ENCODE assay signal across 17 mouse cellular contexts in genomic region chr5:100672403-100672802, GRCm38 (mm10). TPM values are rescaled to one million over a fixed set of nuclear protein-coding genes. Genes with fewer than 3 reads are reported as not detected.
A peak's percentile ranks its signal among the peaks of the same experiment; 100 is the strongest.
DNase-seq lines count a peak whose midpoint lies in the region; ATAC-seq lines count a peak whose summit lies in the region.
"Had no signal": no experiment of that assay in that cellular context is flagged by ENCODE, and none has a peak within 500 bp of the region (broad histone marks: within the 10 kb centered on the region; RNA-seq: fewer than 3 reads in every experiment).

No protein-coding gene starts in this region.

- no peak for DNase-seq in limb, embryonic 10.5 days (ENCODE audit: low spot score)
- no peak for DNase-seq in embryonic facial prominence, embryonic 10.5 days (ENCODE audit: low spot score)
- DNase-seq: adrenal gland, adult 8-10 months; heart, adult 18-20 months; layer of hippocampus, adult 9-11 months had no signal

- 0 out of 2 replicates have a peak overlapping the region, but pooled peaks have one; percentile 74 for H3K4me2 ChIP-seq in limb, embryonic 13.5 days (replicated peaks)
- peak overlapping the region; percentile 68 for H3K4me2 ChIP-seq in intestine, embryonic 16.5 days (ENCODE audit: low read depth, low read length)
- peak overlapping the region; percentile 80; the same call in 1 of the 2 replicates for H3K4me2 ChIP-seq in stomach, embryonic 16.5 days (ENCODE audit: low read depth, low read length)
- no peak overlapping the region for H3K4me2 ChIP-seq in midbrain, embryonic 13.5 days (replicated peaks)

- H3K4me1 ChIP-seq in limb, embryonic 13.5 days: peaks cover 17% of the 10 kb centered on the region
- H3K4me1 ChIP-seq in limb, embryonic 10.5 days: peaks cover 19% of the 10 kb centered on the region
- peaks cover 22% of the 10 kb centered on the region for H3K4me1 ChIP-seq in embryonic facial prominence, embryonic 10.5 days
- peaks cover 21% of the 10 kb centered on the region for H3K4me1 ChIP-seq in intestine, embryonic 16.5 days (ENCODE audit: control insufficient read depth, insufficient read depth, low read length)
- peaks cover 16% of the 10 kb centered on the region for H3K4me1 ChIP-seq in stomach, embryonic 16.5 days (ENCODE audit: control insufficient read depth, insufficient read depth, low read length)
- H3K4me1 ChIP-seq in midbrain, embryonic 13.5 days (replicated peaks): peaks cover 23% of the 10 kb centered on the region

- H3K9me3 ChIP-seq in limb, embryonic 13.5 days: no peaks in the 10 kb centered on the region
- H3K9me3 ChIP-seq in limb, embryonic 10.5 days (replicated peaks): no peaks in the 10 kb centered on the region
- H3K9me3 ChIP-seq in embryonic facial prominence, embryonic 10.5 days: no peaks in the 10 kb centered on the region
- H3K9me3 ChIP-seq in intestine, embryonic 16.5 days (ENCODE audit: control insufficient read depth, low read length): no peaks in the 10 kb centered on the region
- H3K9me3 ChIP-seq in stomach, embryonic 16.5 days (replicated peaks; ENCODE audit: control insufficient read depth, low read length): no peaks in the 10 kb centered on the region
- no peaks in the 10 kb centered on the region for H3K9me3 ChIP-seq in midbrain, embryonic 13.5 days
- H3K9me3 ChIP-seq: embryonic facial prominence, embryonic 12.5 days; hindbrain, embryonic 10.5 days; midbrain, embryonic 12.5 days; neural tube, embryonic 15.5 days had no signal

- H3K27me3 ChIP-seq in limb, embryonic 13.5 days: no peaks in the 10 kb centered on the region
- H3K27me3 ChIP-seq in limb, embryonic 10.5 days (ENCODE audit: low read depth, poor library complexity, severe bottlenecking): no peaks in the 10 kb centered on the region
- H3K27me3 ChIP-seq in embryonic facial prominence, embryonic 10.5 days (replicated peaks; ENCODE audit: low read depth, poor library complexity, severe bottlenecking): no peaks in the 10 kb centered on the region
- H3K27me3 ChIP-seq in intestine, embryonic 16.5 days (replicated peaks; ENCODE audit: control insufficient read depth, insufficient read depth, low read length): no peaks in the 10 kb centered on the region
- H3K27me3 ChIP-seq in stomach, embryonic 16.5 days (ENCODE audit: control insufficient read depth, insufficient read depth, low read length): no peaks in the 10 kb centered on the region
- no peaks in the 10 kb centered on the region for H3K27me3 ChIP-seq in midbrain, embryonic 13.5 days
- H3K27me3 ChIP-seq: embryonic facial prominence, embryonic 12.5 days; midbrain, embryonic 12.5 days; neural tube, embryonic 15.5 days had no signal

- ATAC-seq in limb, embryonic 13.5 days (ENCODE audit: low FRiP score, low read depth): no peak
- ATAC-seq in intestine, embryonic 16.5 days: no peak
- no peak for ATAC-seq in stomach, embryonic 16.5 days (ENCODE audit: insufficient read depth, low FRiP score)
- ATAC-seq in megakaryocyte-erythroid progenitor cell, adult 5-6 weeks (replicated peaks; ENCODE audit: low FRiP score, low TSS enrichment, poor library complexity, severe bottlenecking): no peak
- ATAC-seq in midbrain, embryonic 13.5 days: no peak
- ATAC-seq: CD4-positive, CD25-positive, alpha-beta regulatory T cell, adult 4 months had no signal

- H3K4me3 ChIP-seq in limb, embryonic 13.5 days: no peak overlapping the region
- H3K4me3 ChIP-seq in limb, embryonic 10.5 days: no peak overlapping the region
- peak overlapping the region; percentile 66; the same call in 1 of the 2 replicates for H3K4me3 ChIP-seq in embryonic facial prominence, embryonic 10.5 days
- peak overlapping the region; percentile 16; the same call in 1 of the 2 replicates for H3K4me3 ChIP-seq in intestine, embryonic 16.5 days (ENCODE audit: low read length)
- H3K4me3 ChIP-seq in stomach, embryonic 16.5 days (replicated peaks; ENCODE audit: low read length): no peak overlapping the region
- no peak overlapping the region for H3K4me3 ChIP-seq in midbrain, embryonic 13.5 days (replicated peaks)

- H3K9ac ChIP-seq in limb, embryonic 13.5 days: no peak overlapping the region
- no peak overlapping the region for H3K9ac ChIP-seq in intestine, embryonic 16.5 days (ENCODE audit: low read depth, low read length)
- H3K9ac ChIP-seq in stomach, embryonic 16.5 days (ENCODE audit: low read length): no peak overlapping the region
- H3K9ac ChIP-seq in midbrain, embryonic 13.5 days (replicated peaks): no peak overlapping the region
- H3K9ac ChIP-seq: embryonic facial prominence, embryonic 12.5 days had no signal

- peaks cover 17% of the 10 kb centered on the region for H3K36me3 ChIP-seq in limb, embryonic 13.5 days
- H3K36me3 ChIP-seq in limb, embryonic 10.5 days: peaks cover 24% of the 10 kb centered on the region
- peaks cover 29% of the 10 kb centered on the region for H3K36me3 ChIP-seq in embryonic facial prominence, embryonic 10.5 days (replicated peaks)
- H3K36me3 ChIP-seq in intestine, embryonic 16.5 days (ENCODE audit: control insufficient read depth, insufficient read depth, low read length): peaks cover 8% of the 10 kb centered on the region; the same call in 1 of the 2 replicates
- no peaks in the 10 kb centered on the region for H3K36me3 ChIP-seq in stomach, embryonic 16.5 days (ENCODE audit: control insufficient read depth, insufficient read depth, low read length)
- H3K36me3 ChIP-seq in midbrain, embryonic 13.5 days: peaks cover 11% of the 10 kb centered on the region; the same call in 1 of the 2 replicates

- WGBS in limb, embryonic 13.5 days: 79% methylated on average over 4 of the region's 4 CpGs
- WGBS in limb, embryonic 10.5 days: 92% methylated on average over 4 of the region's 4 CpGs
- 89% methylated on average over 4 of the region's 4 CpGs for WGBS in embryonic facial prominence, embryonic 10.5 days
- 65% methylated on average over 4 of the region's 4 CpGs for WGBS in intestine, embryonic 16.5 days
- WGBS in stomach, embryonic 16.5 days: 55% methylated on average over 4 of the region's 4 CpGs
- 88% methylated on average over 4 of the region's 4 CpGs for WGBS in midbrain, embryonic 13.5 days

- no peak overlapping the region for H3K27ac ChIP-seq in limb, embryonic 13.5 days
- no peak overlapping the region for H3K27ac ChIP-seq in limb, embryonic 10.5 days
- no peak overlapping the region for H3K27ac ChIP-seq in embryonic facial prominence, embryonic 10.5 days (replicated peaks)
- no peak overlapping the region for H3K27ac ChIP-seq in intestine, embryonic 16.5 days (ENCODE audit: low read length)
- peak overlapping the region; percentile 17; the same call in 1 of the 2 replicates for H3K27ac ChIP-seq in stomach, embryonic 16.5 days (ENCODE audit: low read length)
- H3K27ac ChIP-seq in midbrain, embryonic 13.5 days: no peak overlapping the region
- H3K27ac ChIP-seq: embryonic facial prominence, embryonic 12.5 days; hindbrain, embryonic 10.5 days; kidney, postnatal 0 days; liver, embryonic 14.5 days; midbrain, embryonic 12.5 days; neural tube, embryonic 15.5 days had no signal

RNA-seq across cellular contexts. Expression of gene Coq2, which starts 2.5 kb away (rescaled TPM):
- 46.4 and 50.8 TPM in 2 replicates for polyA plus RNA-seq in limb, embryonic 13.5 days (2015; fragmentation: Nextera tagmentation; extraction: Ambion mirVana)
- 60.5 and 69.0 TPM in 2 replicates for polyA plus RNA-seq in limb, embryonic 10.5 days (2016; fragmentation: Nextera tagmentation; extraction: Ambion mirVana)
- 59.6 and 63.7 TPM in 2 replicates for polyA plus RNA-seq in embryonic facial prominence, embryonic 10.5 days (2016; fragmentation: Nextera tagmentation; extraction: Ambion mirVana)
- polyA plus RNA-seq in intestine, embryonic 16.5 days (2015; fragmentation: Nextera tagmentation; extraction: Ambion mirVana): 59.3 and 60.2 TPM in 2 replicates
- 51.8 and 52.2 TPM in 2 replicates for polyA plus RNA-seq in stomach, embryonic 16.5 days (2015; fragmentation: Nextera tagmentation; extraction: Ambion mirVana)
- 50.6 and 67.3 TPM in 2 replicates for total RNA-seq in megakaryocyte-erythroid progenitor cell, adult 5-6 weeks (2014; fragmentation: Nextera tagmentation)
- 40.1 and 56.6 TPM in 2 replicates for total RNA-seq in megakaryocyte-erythroid progenitor cell, adult 5-6 weeks (2017)
- polyA plus RNA-seq in midbrain, embryonic 13.5 days (2015; fragmentation: Nextera tagmentation; extraction: Ambion mirVana): 37.8 and 47.9 TPM in 2 replicates

RNA-seq across cellular contexts. Expression of gene Hpse, which starts 47.1 kb away (rescaled TPM):
- 3.2 and 4.0 TPM in 2 replicates for polyA plus RNA-seq in limb, embryonic 13.5 days (2015; fragmentation: Nextera tagmentation; extraction: Ambion mirVana)
- polyA plus RNA-seq in limb, embryonic 10.5 days (2016; fragmentation: Nextera tagmentation; extraction: Ambion mirVana): 0.64 and 2.3 TPM in 2 replicates
- 0.52 and 1.1 TPM in 2 replicates for polyA plus RNA-seq in embryonic facial prominence, embryonic 10.5 days (2016; fragmentation: Nextera tagmentation; extraction: Ambion mirVana)
- 2.9 TPM in 2 replicates for polyA plus RNA-seq in intestine, embryonic 16.5 days (2015; fragmentation: Nextera tagmentation; extraction: Ambion mirVana)
- polyA plus RNA-seq in stomach, embryonic 16.5 days (2015; fragmentation: Nextera tagmentation; extraction: Ambion mirVana): 8.3 and 9.1 TPM in 2 replicates
- not detected in 2 replicates for total RNA-seq in megakaryocyte-erythroid progenitor cell, adult 5-6 weeks (2014; fragmentation: Nextera tagmentation)
- total RNA-seq in megakaryocyte-erythroid progenitor cell, adult 5-6 weeks (2017): 0.47 TPM in 1 of 2 replicates, not detected in the other
- 0.24 and 0.28 TPM in 2 replicates for polyA plus RNA-seq in midbrain, embryonic 13.5 days (2015; fragmentation: Nextera tagmentation; extraction: Ambion mirVana)

Comparison
In these comparisons a context has a peak if more than half of its experiments do, and no peak if none do; other contexts are left out.
1. H3K4me3 ChIP-seq: peak in embryonic facial prominence, embryonic 10.5 days (single experiment) and intestine, embryonic 16.5 days (single experiment); none in limb, embryonic 13.5 days (single experiment), limb, embryonic 10.5 days (single experiment), stomach, embryonic 16.5 days (single experiment) and midbrain, embryonic 13.5 days (single experiment).